Mouse (Mus musculus) hindbrain, embryonic 10.5 days (tissue): ENCODE measurements around the gene Med13l. TPM values are rescaled to one million over a fixed set of nuclear protein-coding genes. Genes with fewer than 3 reads are reported as not detected.
A peak's percentile ranks its signal among the peaks of the same experiment; 100 is the strongest.

ENCODE experiments used
- DNase-seq: peaks from one replicate; pipeline ENCODE4 v3.0.0-alpha.2; 2017; ENCODE audit warnings: low spot score
- H3K27ac ChIP-seq: fragments of 300-500 bp; sonication (generic); 2 replicates; pipeline ENCODE4 v1.5.1; 2016; ENCODE audit warnings: mild to moderate bottlenecking, moderate library complexity
- H3K27me3 ChIP-seq: fragments of 300-500 bp; sonication (generic); 2 replicates; pipeline ENCODE4 v1.6.1; 2016; ENCODE audit warnings: mild to moderate bottlenecking; ENCODE audit not compliant: poor library complexity, insufficient read depth, severe bottlenecking
- H3K36me3 ChIP-seq: fragments of 300-500 bp; sonication (generic); 2 replicates; pipeline ENCODE4 v1.6.1; 2016; ENCODE audit warnings: mild to moderate bottlenecking, moderate library complexity
- H3K4me1 ChIP-seq: fragments of 300-500 bp; sonication (generic); replicated peaks from 2 replicates; pipeline ENCODE4 v1.6.1; 2016; ENCODE audit warnings: mild to moderate bottlenecking
- H3K4me3 ChIP-seq: fragments of 300-500 bp; sonication (generic); 2 replicates; pipeline ENCODE4 v1.5.1; 2016; ENCODE audit warnings: mild to moderate bottlenecking, moderate library complexity
- H3K9me3 ChIP-seq: fragments of 300-500 bp; sonication (generic); 2 replicates; pipeline ENCODE4 v1.6.1; 2016; ENCODE audit warnings: mild to moderate bottlenecking, moderate library complexity
- WGBS: fragments of 180-500 bp; shearing (Covaris S2); methylation state at CpG from one replicate; pipeline ENCODE4 v1.1.7; 2016; 5-methylcytosine and 5-hydroxymethylcytosine counted together
- polyA plus RNA-seq: library from polyadenylated mRNA; unstranded; fragments of >200 nt; fragmentation: Nextera tagmentation; extraction: Ambion mirVana; gene quantifications from 2 replicates; pipeline ENCODE4 v1.2.1, GENCODE M21; 2016

Med13l gene
- polyA plus RNA-seq, 1 experiment from 2014 or later = 11.0 TPM

DNA sequence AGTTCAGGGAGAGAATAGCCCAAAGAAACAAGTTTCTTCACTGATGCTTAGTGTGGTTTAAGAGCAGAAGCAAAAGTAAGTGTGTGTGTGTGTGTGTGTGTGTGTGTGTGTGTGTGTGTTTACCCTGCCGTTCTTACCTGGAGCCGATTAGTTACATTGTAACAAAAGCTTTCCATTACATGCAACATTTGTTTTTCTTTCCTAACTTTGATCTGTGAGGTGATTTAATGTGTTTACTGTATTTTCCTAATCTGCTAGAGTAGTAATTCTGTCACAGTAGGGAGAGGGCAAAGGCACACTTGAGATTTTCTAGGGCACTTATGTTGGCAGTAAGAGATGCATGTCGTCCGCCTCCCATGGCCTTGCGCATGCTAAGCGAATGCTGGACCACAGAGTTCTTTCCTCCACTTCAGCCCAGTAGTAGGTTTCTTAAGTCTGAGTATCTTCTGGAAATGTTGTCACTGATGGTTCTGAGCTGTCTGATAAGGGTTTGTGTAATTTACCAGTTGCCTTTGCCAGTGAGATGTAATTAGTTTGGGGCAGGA is 28.0 kb downstream of the Med13l start:
- no peaks in the 10 kb centered on the region for H3K36me3 ChIP-seq
- H3K27ac ChIP-seq = no peak overlapping the region
- 89% methylated on average over 6 of the region's 6 CpGs for WGBS
- DNase-seq = no peak
- H3K9me3 ChIP-seq = no peaks in the 10 kb centered on the region
- H3K4me3 ChIP-seq = no peak overlapping the region
- H3K4me1 ChIP-seq = peaks cover 83% of the 10 kb centered on the region
- H3K27me3 ChIP-seq = no peaks in the 10 kb centered on the region

DNA sequence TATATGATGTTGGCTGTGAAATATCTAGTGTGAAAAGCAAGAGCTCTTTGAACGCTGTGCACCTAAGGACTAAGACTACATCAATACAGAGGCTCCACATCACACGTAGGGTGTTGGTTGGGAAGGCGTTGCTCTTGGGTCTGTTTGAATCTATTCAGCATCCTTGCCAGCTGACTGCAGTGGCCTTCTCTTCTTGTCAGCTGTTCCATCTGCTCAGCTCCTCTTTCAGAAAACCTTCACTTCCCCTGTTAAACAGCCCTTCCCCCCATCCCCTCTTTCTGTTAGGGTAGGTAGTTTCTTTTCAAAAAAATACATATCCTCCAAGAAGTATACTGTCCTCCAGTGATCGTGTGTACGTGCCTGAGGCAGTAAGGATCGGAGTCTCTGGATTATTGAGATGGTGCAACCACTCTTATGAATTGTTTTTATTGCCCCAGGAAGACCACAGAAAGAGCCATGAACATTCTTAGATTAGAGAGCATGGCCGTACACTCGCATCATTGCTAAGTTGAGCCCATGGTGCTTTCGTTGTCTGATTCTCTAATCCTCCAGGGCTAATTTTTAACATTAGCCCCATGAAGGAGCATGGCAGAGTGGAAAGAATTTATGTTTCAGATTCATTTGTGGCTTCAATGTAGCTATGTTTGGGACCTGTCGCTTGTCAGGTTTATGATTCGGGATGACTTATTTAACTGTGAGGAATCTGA is 28.9 kb downstream of the Med13l start:
- H3K9me3 ChIP-seq = no peaks in the 10 kb centered on the region
- WGBS = 89% methylated on average over 11 of the region's 11 CpGs
- no peak overlapping the region for H3K27ac ChIP-seq
- no peak for DNase-seq
- no peaks in the 10 kb centered on the region for H3K36me3 ChIP-seq
- no peak overlapping the region for H3K4me3 ChIP-seq
- no peaks in the 10 kb centered on the region for H3K27me3 ChIP-seq
- peaks cover 78% of the 10 kb centered on the region for H3K4me1 ChIP-seq

DNA sequence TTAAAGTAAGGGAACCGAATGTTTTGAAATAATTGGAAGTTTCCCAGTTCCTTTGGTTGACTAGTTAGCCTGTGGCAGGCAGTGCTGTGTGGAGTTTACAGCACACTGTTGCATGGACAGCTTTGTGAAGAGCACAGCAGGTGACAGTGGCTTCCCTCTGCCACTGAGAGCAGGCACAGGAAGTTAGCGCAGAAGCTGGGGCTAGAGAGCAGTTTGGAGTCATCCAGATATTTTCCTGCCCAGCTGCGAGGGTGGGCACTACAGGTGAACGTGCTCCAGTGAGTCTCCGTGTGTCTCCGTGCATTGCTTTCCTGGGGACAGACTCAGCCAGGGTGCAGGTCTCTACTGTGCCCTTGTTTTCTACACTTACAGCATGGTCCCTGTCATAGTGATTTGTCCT is 30.4 kb downstream of the Med13l start:
- Histone ChIP-seq H3K4me1 (peaks cover 64% of the 10 kb centered on the region), H3K27me3 (no peaks in the 10 kb centered on the region), H3K4me3 (no peak overlapping the region), H3K9me3 (no peaks in the 10 kb centered on the region), H3K36me3 (no peaks in the 10 kb centered on the region), H3K27ac (no peak overlapping the region)
- WGBS = 34% methylated on average over 6 of the region's 6 CpGs
- DNase-seq = no peak

DNA sequence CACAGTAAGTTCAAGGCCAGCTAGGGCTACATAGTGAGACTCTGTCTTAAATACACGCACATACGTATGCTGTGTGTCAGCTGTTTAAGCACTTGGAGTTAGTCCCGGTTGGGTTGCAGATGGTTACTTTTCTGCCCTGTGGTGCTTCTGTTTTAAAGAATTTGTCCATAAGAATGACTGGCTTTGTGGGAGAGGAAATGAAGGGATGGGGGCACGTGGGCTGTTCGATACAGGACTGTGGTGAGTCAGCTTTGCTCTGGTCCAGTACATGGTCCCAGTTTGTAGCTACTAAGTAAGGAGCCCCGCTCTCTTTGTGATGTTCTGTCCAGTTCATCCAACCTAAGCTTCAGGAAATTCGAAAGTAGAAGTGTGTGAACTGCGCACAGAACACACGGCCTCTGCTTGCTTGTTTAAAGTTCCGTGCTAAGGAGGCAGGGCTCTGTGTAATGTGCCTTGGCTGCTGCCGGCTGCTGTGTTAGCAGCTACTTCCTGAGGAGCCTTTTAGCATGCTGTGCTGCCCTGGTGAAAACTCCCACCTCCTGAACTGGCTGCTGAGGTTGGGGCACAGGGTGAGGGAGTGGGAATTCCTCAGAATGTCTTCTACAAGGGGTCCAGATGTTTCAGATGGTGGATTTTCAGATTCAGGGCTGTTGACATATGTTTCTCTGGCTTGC is 31.5 kb downstream of the Med13l start:
- no peaks in the 10 kb centered on the region for H3K27me3 ChIP-seq
- 46% methylated on average over 11 of the region's 11 CpGs for WGBS
- peaks cover 63% of the 10 kb centered on the region for H3K4me1 ChIP-seq
- H3K36me3 ChIP-seq = no peaks in the 10 kb centered on the region
- H3K27ac ChIP-seq = no peak overlapping the region
- peak; percentile 40 for DNase-seq
- H3K9me3 ChIP-seq = no peaks in the 10 kb centered on the region
- no peak overlapping the region for H3K4me3 ChIP-seq

DNA sequence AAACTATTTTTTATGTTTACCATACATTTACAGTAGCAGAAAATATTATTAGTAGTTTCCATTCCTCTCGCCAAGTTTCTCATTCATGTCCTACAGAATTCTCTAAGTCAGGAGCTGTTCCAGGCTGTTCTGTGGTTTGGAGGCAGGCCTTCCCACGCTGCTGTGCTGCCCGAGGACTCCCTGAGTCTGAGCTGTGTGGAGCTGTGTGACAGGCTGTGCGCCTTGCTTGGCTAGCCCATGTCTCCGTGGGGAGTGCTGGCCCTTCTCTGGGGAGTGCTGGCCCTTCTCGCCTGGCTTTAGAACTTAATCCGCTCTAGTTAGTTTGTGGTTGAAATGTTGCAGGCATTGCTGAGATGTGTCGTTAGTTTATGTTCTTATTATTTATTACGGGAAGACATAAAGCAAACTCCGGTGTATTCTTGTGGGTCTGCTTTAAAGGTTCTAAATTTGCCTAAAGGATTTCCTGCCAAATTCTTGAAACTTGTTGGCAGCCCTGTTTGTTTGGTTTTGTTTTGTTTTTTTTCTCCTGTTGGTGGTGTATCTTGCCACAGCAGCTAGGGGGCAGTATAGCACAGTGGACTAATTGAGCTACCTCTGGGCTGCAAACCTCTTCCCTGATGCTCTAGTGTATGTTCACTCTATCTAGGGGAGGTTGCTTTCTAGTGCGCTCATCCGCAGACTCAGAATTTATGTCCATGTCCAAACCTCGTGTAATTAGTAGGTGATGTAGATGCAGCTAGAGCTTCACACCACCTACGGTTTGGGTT is 34.2 kb downstream of the Med13l start:
- WGBS = 64% methylated on average over 14 of the region's 14 CpGs
- Histone ChIP-seq H3K27ac (no peak overlapping the region), H3K4me3 (no peak overlapping the region), H3K36me3 (no peaks in the 10 kb centered on the region), H3K4me1 (peaks cover 47% of the 10 kb centered on the region), H3K27me3 (no peaks in the 10 kb centered on the region), H3K9me3 (no peaks in the 10 kb centered on the region)
- DNase-seq = peak; percentile 42

DNA sequence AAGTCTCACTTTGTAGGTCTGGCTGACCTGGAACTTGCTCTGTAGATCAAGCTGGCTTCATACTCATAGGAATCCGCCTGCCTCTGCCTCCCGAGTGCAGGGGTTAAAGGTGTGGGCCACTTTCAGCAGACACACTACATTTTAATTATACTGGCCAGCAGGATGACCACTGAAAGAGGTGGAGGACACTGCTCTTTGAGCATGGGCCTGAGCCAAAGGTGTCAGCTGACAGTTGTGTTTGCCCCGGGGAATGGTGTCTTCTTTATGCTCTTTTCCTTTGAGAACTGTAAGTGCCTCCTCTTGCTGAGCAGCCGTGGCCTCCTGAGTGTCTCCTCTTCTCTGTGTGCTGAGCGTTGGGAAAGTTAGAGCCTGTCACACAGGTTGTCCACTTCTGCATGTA is 35.4 kb downstream of the Med13l start:
- Histone ChIP-seq H3K27me3 (no peaks in the 10 kb centered on the region), H3K36me3 (no peaks in the 10 kb centered on the region), H3K9me3 (no peaks in the 10 kb centered on the region), H3K27ac (no peak overlapping the region), H3K4me3 (no peak overlapping the region), H3K4me1 (peaks cover 48% of the 10 kb centered on the region)
- WGBS = 86% methylated on average over 5 of the region's 5 CpGs
- DNase-seq = no peak

DNA sequence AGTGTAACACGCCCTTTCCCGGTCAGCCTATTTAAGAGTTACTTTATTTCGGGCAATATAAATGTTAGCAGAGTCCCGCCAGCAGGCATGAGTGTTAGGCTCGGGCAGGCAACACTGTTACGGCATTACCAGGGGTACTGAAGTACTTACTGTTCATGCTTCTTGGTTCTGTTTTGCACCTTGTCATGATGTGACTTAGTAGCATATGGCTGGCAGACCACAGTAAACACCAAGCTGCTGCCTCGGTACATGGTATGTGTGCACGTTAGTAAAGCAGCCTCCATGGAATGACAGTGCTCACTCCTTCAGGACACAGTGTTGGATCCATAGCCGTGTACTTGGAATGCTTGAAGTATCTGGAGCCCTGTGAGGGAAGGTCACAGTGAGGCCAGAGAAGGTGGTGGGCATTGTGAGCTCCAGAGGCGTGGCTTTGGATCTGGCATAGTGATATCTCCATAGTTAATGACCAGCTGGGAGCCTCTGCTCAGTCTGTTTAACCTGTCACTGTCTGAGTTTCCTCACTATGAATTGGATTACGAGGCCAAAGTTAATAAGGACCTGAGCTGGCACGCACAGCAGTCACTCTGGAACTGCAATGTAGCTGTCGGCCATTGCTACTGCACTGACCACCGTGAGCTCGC is 36.1 kb downstream of the Med13l start:
- DNase-seq = no peak
- no peak overlapping the region for H3K4me3 ChIP-seq
- peaks cover 46% of the 10 kb centered on the region for H3K4me1 ChIP-seq
- no peaks in the 10 kb centered on the region for H3K9me3 ChIP-seq
- no peak overlapping the region for H3K27ac ChIP-seq
- WGBS = 89% methylated on average over 15 of the region's 15 CpGs
- no peaks in the 10 kb centered on the region for H3K27me3 ChIP-seq
- H3K36me3 ChIP-seq = no peaks in the 10 kb centered on the region

DNA sequence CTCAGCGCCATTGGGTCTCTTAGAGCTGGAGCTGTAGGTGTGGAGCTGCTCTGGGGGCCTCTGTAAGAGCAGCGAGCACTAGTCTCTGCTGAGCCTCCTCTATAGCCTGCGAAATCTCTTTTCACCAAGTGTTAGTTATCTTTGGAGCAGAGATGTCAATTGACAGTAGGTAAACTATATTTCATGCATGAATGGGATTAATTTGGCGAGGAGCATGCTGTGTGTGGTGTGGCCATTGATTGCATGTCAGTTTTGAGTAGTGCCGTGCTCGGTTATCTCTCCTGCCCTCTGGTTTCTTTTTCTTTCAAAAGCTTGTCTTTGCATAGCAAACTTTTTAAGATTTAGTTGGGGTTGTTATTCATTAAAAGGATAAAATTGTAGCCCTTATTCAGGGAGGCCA is 38.1 kb downstream of the Med13l start:
- Histone ChIP-seq H3K4me3 (no peak overlapping the region), H3K4me1 (peaks cover 44% of the 10 kb centered on the region), H3K36me3 (no peaks in the 10 kb centered on the region), H3K9me3 (no peaks in the 10 kb centered on the region), H3K27ac (no peak overlapping the region), H3K27me3 (no peaks in the 10 kb centered on the region)
- no peak for DNase-seq
- 83% methylated on average over 6 of the region's 6 CpGs for WGBS

DNA sequence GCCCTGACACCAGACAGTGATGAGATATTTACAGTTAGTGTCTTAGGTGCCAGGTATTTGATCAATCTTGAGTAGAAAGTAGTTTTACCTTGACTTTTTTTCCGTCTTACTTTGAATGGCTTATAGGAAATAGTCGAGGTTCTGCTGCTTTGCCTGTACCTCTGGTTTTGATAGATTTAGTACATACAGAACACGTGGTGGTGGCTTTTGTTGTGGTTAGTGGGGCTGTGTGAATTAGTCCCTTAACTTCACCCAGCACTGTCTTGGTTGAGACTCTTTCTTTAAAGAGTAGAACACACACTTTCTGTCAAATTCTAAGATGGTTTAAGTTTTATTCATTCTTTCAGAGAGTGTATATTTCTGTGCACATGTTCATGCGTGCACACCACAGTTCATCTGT is 41.0 kb downstream of the Med13l start:
- Histone ChIP-seq H3K9me3 (no peaks in the 10 kb centered on the region), H3K4me1 (peaks cover 53% of the 10 kb centered on the region), H3K27me3 (no peaks in the 10 kb centered on the region), H3K27ac (no peak overlapping the region), H3K36me3 (no peaks in the 10 kb centered on the region), H3K4me3 (no peak overlapping the region)
- no peak for DNase-seq
- WGBS = 86% methylated on average over 4 of the region's 4 CpGs

DNA sequence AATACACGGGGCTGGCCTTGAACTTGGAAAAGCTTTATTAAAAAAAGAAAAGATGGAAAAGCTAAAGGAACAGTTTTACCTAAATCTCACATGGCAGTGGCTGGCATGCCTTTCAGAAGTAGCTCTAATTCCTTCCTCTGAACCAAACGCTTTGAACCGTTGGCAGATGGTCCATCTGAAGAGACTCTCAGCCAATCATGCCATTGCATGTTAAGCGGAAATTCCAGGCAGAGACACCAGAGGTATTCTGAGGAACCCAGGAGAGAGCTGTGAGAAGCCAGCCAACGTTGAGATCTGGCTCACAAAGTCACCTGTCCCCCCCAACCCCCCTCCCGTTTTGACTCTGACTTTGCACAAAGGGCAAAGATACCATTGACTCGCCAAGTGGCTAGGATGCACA is 42.2 kb downstream of the Med13l start:
- no peak for DNase-seq
- Histone ChIP-seq H3K27ac (no peak overlapping the region), H3K9me3 (no peaks in the 10 kb centered on the region), H3K36me3 (no peaks in the 10 kb centered on the region), H3K4me1 (peaks cover 60% of the 10 kb centered on the region), H3K27me3 (no peaks in the 10 kb centered on the region), H3K4me3 (no peak overlapping the region)
- 72% methylated on average over 7 of the region's 7 CpGs for WGBS

DNA sequence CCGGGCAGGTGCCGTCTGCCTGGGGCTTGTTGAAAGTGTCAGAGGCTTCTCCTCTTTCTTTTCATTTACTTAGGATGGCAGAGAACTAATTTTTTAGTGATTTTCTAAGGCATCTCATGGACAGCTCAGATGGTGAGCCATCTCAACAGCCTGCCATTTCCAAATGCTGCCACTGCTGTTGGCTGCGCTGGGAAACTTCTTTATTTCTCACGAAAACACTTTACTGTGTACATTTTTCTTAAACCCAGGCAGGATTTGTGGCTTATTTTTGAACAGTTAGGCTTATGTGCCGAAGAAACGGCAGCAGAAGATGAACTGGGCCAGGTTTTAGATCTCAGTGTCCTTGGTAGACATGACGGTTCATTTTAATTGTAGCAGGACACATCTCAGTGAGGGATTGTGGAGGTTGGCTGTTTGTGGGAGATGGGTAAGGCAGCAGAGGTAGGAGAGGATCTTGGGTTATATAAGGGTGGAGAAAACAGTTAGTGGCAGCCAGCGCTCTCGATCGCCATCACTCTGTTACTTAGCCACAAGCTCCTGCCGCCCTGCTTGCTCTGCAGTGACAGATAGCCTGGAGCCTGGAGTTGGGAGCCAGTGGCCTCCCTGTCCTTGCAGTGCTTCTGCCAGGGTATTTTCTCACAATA is 45.1 kb downstream of the Med13l start:
- Histone ChIP-seq H3K27me3 (no peaks in the 10 kb centered on the region), H3K4me3 (no peak overlapping the region), H3K27ac (0 out of 2 replicates have a peak overlapping the region, but pooled peaks have one; percentile 35), H3K4me1 (peaks cover 55% of the 10 kb centered on the region), H3K9me3 (no peaks in the 10 kb centered on the region), H3K36me3 (no peaks in the 10 kb centered on the region)
- DNase-seq = no peak
- 86% methylated on average over 11 of the region's 11 CpGs for WGBS

DNA sequence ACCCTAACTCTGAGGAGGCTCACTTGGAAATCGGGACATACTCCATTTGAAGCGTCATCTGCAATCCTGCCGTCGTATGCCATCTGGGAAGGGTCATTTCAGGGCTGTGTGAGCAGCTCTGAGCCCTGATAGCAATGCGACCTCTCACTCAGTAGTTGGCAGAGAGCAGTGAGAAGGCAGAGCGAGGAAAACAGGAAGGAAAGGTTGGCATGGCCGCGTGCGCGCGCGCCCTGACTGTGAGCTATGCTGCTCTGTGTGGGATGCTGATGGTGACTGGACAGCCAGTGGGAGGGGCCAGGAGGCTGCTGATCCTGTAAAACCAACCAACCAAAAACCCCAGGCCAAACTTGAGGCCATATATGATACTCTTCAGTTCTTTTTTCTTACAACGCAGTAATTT is 46.2 kb downstream of the Med13l start:
- H3K27ac ChIP-seq = no peak overlapping the region
- peaks cover 51% of the 10 kb centered on the region for H3K4me1 ChIP-seq
- no peaks in the 10 kb centered on the region for H3K27me3 ChIP-seq
- H3K9me3 ChIP-seq = no peaks in the 10 kb centered on the region
- no peak for DNase-seq
- H3K36me3 ChIP-seq = no peaks in the 10 kb centered on the region
- no peak overlapping the region for H3K4me3 ChIP-seq
- 89% methylated on average over 13 of the region's 13 CpGs for WGBS
